Mouse (Mus musculus): ENCODE results near the gene Mapk8ip2. TPM values are rescaled to one million over a fixed set of nuclear protein-coding genes. Genes with fewer than 3 reads are reported as not detected.

The Mapk8ip2 gene
- polyA plus RNA-seq, 1 experiment: not detected

DNA sequence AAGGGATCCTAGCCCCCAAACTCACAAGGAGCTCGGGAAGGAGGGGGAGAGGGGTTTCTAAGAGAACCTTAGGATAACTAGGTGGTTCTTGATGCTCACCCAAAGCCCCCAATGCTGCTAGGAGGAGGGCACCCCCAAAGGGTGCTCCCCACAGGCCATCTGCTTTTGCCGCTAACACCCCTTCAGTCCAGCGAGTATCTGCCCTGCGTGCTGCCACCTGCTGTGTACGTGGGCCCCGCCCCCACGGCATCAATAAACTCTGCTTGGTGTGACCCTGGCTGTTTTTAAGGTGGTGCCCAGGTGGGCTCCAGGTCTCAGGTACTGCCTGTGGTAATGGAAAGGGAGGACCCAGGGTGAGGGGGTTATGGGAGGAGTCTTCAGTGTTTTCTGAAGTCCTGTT lies 8.5 kb downstream of the Mapk8ip2 start:
- TF ChIP-seq GATA1 (IDR thresholded peaks at IDR 0.05; ENCODE audit: low read length) (no peak), TAL1 (IDR thresholded peaks at IDR 0.05; ENCODE audit: low read length) (no peak)
- Histone ChIP-seq H3K4me1 (ENCODE audit: control insufficient read depth) (0 out of 2 replicates have a peak, but pooled peaks cover 2% of the 10 kb centered on the region), H3K27me3 (ENCODE audit: control insufficient read depth) (peaks cover 16% of the 10 kb centered on the region), H3K4me3 (replicated peaks) (no peak overlapping the region), H3K36me3 (ENCODE audit: control insufficient read depth) (no peaks in the 10 kb centered on the region), H3K9me3 (ENCODE audit: control insufficient read depth, low read length) (no peaks in the 10 kb centered on the region)

DNA sequence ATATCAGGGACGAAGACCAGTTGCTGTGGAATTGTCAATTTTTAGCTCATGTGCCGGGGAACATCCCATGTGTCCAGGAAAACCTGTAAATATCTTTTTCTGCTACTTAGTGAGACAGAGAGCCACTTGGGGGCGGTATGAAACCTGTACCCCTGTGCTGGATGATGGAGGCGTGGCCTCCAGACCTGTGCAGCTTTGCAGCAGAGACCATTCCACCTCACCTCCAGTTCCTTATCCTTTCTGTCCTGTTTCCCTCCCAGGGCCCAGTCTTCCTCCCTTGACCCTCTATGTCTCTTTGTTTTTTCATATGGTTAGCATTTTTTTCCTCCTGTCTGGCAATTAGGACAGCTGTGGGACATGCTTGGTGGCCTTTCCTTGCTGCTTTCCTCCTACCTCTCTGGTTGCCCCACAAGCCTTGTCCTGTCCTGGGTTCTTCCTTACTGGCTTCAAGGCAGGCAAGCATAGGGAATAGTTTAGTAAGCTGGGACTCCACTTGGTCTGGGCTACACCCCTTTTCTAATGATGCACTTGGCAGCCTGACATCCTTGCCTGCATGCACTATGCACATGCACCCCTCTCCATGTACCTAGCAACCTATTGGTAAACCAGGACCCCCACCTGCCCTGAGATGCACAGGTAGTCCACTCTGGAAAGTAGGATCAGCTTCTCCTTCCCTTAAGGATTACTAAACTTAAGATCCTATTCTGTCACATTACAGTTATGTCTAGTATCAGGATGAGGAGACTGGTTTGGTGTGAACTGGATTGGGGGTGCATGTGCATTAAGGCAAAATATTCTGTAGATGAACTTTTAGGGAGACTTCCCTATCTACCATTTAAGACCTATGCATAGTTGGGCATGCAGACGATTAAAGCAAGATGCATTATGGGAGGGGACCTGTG lies 9.9 kb downstream of the Mapk8ip2 start:
- Histone ChIP-seq H3K4me3 (replicated peaks) (no peak overlapping the region), H3K9me3 (ENCODE audit: control insufficient read depth, low read length) (no peaks in the 10 kb centered on the region), H3K36me3 (ENCODE audit: control insufficient read depth) (no peaks in the 10 kb centered on the region), H3K4me1 (ENCODE audit: control insufficient read depth) (0 out of 2 replicates have a peak, but pooled peaks cover 2% of the 10 kb centered on the region), H3K27me3 (ENCODE audit: control insufficient read depth) (peaks cover 6% of the 10 kb centered on the region)
- TF ChIP-seq GATA1 (IDR thresholded peaks at IDR 0.05; ENCODE audit: low read length): no peak
- no peak for TF ChIP-seq TAL1 (IDR thresholded peaks at IDR 0.05; ENCODE audit: low read length)

GRCm38 (mm10) chr15:89465052-89465451 lies 11.3 kb downstream of the Mapk8ip2 start:
- Histone ChIP-seq H3K36me3 (ENCODE audit: control insufficient read depth) (no peaks in the 10 kb centered on the region), H3K27me3 (ENCODE audit: control insufficient read depth) (no peaks in the 10 kb centered on the region; the same call in 1 of the 2 replicates), H3K4me3 (replicated peaks) (no peak overlapping the region), H3K4me1 (ENCODE audit: control insufficient read depth) (0 out of 2 replicates have a peak, but pooled peaks cover 2% of the 10 kb centered on the region), H3K9me3 (ENCODE audit: control insufficient read depth, low read length) (no peaks in the 10 kb centered on the region)
- TF ChIP-seq TAL1 (IDR thresholded peaks at IDR 0.05; ENCODE audit: low read length) (no peak), GATA1 (IDR thresholded peaks at IDR 0.05; ENCODE audit: low read length) (no peak)

GRCm38 (mm10) chr15:89468577-89468976 lies 14.9 kb downstream of the Mapk8ip2 start:
- Histone ChIP-seq H3K27me3 (ENCODE audit: control insufficient read depth) (no peaks in the 10 kb centered on the region), H3K4me1 (ENCODE audit: control insufficient read depth) (0 out of 2 replicates have a peak, but pooled peaks cover 2% of the 10 kb centered on the region), H3K9me3 (ENCODE audit: control insufficient read depth, low read length) (no peaks in the 10 kb centered on the region), H3K4me3 (replicated peaks) (no peak overlapping the region), H3K36me3 (ENCODE audit: control insufficient read depth) (no peaks in the 10 kb centered on the region)
- no peak for TF ChIP-seq GATA1 (IDR thresholded peaks at IDR 0.05; ENCODE audit: low read length)
- TF ChIP-seq TAL1 (IDR thresholded peaks at IDR 0.05; ENCODE audit: low read length): no peak

DNA sequence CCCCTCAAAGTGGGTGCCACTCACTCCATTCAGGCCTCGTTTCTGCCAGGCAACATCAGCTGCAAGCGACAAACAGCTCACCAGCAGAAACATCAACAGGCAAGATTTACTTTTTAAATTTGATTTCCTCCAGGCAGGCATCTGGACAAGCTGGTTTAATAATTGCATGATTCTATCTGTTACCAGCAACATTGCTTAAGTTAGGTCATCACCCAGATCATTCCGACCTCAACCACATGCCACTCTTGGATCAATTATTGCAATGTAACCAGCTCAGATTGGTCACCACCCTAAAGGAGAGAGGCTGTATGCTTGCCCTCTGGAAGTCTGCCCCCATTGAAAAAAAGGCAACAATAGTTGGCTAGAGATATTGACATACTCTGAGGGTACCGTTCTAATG lies 17.8 kb downstream of the Mapk8ip2 start:
- H3K4me3 ChIP-seq (replicated peaks): no peak overlapping the region
- H3K4me1 ChIP-seq (ENCODE audit: control insufficient read depth): peaks cover 20% of the 10 kb centered on the region
- no peaks in the 10 kb centered on the region for H3K27me3 ChIP-seq (ENCODE audit: control insufficient read depth)
- no peak for TF ChIP-seq TAL1 (IDR thresholded peaks at IDR 0.05; ENCODE audit: low read length)
- no peak for TF ChIP-seq GATA1 (IDR thresholded peaks at IDR 0.05; ENCODE audit: low read length)
- H3K9me3 ChIP-seq (ENCODE audit: control insufficient read depth, low read length): no peaks in the 10 kb centered on the region
- no peaks in the 10 kb centered on the region; the same call in 1 of the 2 replicates for H3K36me3 ChIP-seq (ENCODE audit: control insufficient read depth)

DNA sequence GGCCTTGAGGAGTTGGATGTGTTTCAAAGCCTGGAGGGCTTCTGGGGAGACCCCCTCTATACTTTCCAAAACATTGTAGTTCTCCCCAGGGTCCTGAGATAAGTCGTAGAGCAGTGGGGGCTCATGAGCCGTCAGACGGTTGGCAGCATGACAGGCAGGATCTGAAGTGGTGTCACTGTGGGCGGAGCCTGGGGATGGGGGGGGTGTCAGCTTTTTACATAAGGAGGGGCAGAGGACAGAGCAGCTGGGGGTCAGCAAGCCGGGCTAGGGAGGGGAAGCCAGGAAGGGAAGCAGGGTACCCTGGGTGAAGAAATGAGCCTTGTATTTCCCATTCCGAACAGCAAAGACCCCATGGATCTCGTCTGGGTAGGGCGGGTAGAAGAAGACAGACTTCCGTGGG lies 19.7 kb downstream of the Mapk8ip2 start:
- H3K4me3 ChIP-seq (replicated peaks): no peak overlapping the region
- H3K27me3 ChIP-seq (ENCODE audit: control insufficient read depth): no peaks in the 10 kb centered on the region
- no peak for TF ChIP-seq TAL1 (IDR thresholded peaks at IDR 0.05; ENCODE audit: low read length)
- no peak for TF ChIP-seq GATA1 (IDR thresholded peaks at IDR 0.05; ENCODE audit: low read length)
- H3K4me1 ChIP-seq (ENCODE audit: control insufficient read depth): peaks cover 27% of the 10 kb centered on the region
- H3K9me3 ChIP-seq (ENCODE audit: control insufficient read depth, low read length): no peaks in the 10 kb centered on the region
- no peaks in the 10 kb centered on the region; the same call in 1 of the 2 replicates for H3K36me3 ChIP-seq (ENCODE audit: control insufficient read depth)

GRCm38 (mm10) chr15:89473921-89474320 lies 20.2 kb downstream of the Mapk8ip2 start:
- Histone ChIP-seq H3K4me3 (replicated peaks) (no peak overlapping the region), H3K27me3 (ENCODE audit: control insufficient read depth) (no peaks in the 10 kb centered on the region), H3K4me1 (ENCODE audit: control insufficient read depth) (peaks cover 27% of the 10 kb centered on the region), H3K9me3 (ENCODE audit: control insufficient read depth, low read length) (no peaks in the 10 kb centered on the region), H3K36me3 (ENCODE audit: control insufficient read depth) (no peaks in the 10 kb centered on the region; the same call in 1 of the 2 replicates)
- TF ChIP-seq TAL1 (IDR thresholded peaks at IDR 0.05; ENCODE audit: low read length): no peak

DNA sequence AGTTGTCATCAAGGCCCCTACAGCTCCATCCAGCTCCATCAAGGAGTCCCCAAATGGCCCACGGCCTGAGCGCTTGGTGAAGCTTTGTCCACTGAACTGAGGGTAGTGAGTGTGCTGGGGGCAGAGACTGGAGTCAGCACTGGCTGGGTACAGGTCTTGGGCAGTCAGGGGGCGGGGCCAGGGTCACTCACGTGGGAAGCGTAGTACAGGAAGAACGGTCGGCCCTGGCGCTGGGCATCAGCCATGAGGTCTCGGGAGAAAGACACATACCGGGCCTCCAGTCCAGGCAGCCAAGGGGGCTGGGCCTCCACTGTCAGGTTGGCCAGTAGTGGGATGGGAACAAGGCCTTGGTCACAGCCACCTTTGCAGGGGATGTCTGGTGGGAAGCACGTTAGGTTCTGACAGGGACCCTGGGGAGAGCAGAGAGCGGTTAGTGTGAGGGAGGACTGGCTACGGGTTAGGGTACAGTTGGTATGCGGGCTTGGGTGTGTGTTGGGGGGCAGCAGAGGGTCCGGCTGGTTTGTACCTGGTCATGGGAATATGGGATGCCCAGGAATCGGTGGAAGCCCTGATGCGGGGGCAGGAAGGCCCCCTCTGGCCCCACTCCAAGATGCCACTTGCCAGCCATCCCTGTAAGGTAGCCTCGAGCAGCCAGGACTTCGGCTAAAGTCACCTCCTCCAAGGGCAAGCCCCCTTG lies 21.0 kb downstream of the Mapk8ip2 start:
- H3K36me3 ChIP-seq (ENCODE audit: control insufficient read depth): no peaks in the 10 kb centered on the region; the same call in 1 of the 2 replicates

GRCm38 (mm10) chr15:89475293-89475600 lies 21.5 kb downstream of the Mapk8ip2 start:
- Histone ChIP-seq H3K4me1 (ENCODE audit: control insufficient read depth) (peaks cover 27% of the 10 kb centered on the region), H3K9me3 (ENCODE audit: control insufficient read depth, low read length) (no peaks in the 10 kb centered on the region), H3K27me3 (ENCODE audit: control insufficient read depth) (no peaks in the 10 kb centered on the region), H3K4me3 (replicated peaks) (peak overlapping the region; percentile 71), H3K36me3 (ENCODE audit: control insufficient read depth) (no peaks in the 10 kb centered on the region; the same call in 1 of the 2 replicates)
- TF ChIP-seq GATA1 (IDR thresholded peaks at IDR 0.05; ENCODE audit: low read length) (no peak), TAL1 (IDR thresholded peaks at IDR 0.05; ENCODE audit: low read length) (no peak)

More for the DNA sequence above, 21.0 kb downstream of the Mapk8ip2 start:
- Histone ChIP-seq H3K4me3 (replicated peaks) (no peak overlapping the region), H3K27me3 (ENCODE audit: control insufficient read depth) (no peaks in the 10 kb centered on the region), H3K9me3 (ENCODE audit: control insufficient read depth, low read length) (no peaks in the 10 kb centered on the region), H3K4me1 (ENCODE audit: control insufficient read depth) (peaks cover 27% of the 10 kb centered on the region)
- no peak for TF ChIP-seq TAL1 (IDR thresholded peaks at IDR 0.05; ENCODE audit: low read length)
- TF ChIP-seq GATA1 (IDR thresholded peaks at IDR 0.05; ENCODE audit: low read length): no peak
